8 mouse cellular contexts compared by ENCODE assay signal in genomic region chr16:23057668-23058447, GRCm38 (mm10). TPM values are rescaled to one million over a fixed set of nuclear protein-coding genes. Genes with fewer than 3 reads are reported as not detected.
"Had no signal": no experiment of that assay in that cellular context is flagged by ENCODE, and none has a peak within 500 bp of the region (broad histone marks: within the 10 kb centered on the region; RNA-seq: fewer than 3 reads in every experiment).

Kng1 (plus strand) TSS chr16:23057865.

RNA-seq across cellular contexts. Expression of gene Kng1, which starts in this region (rescaled TPM):
- total RNA-seq: layer of hippocampus, adult 18-20 months; layer of hippocampus, postnatal 36 days; left cerebral cortex, adult 8-10 months; left cerebral cortex, postnatal 25 days; monocyte, adult 5-6 weeks had no signal
- polyA plus RNA-seq: macrophage; midbrain, embryonic 11.5 days; midbrain, embryonic 15.5 days had no signal
